Mouse (Mus musculus): ENCODE measurements around the gene 4931414P19Rik.

GRCm38 (mm10) chr14:54569451-54570392 is 36.1 kb downstream of the 4931414P19Rik start:
- TF ChIP-seq POLR2A (IDR thresholded peaks at IDR 0.05; ENCODE audit: insufficient read depth, low read depth, low read length), result no peak
- no peak for TF ChIP-seq CTCF (IDR thresholded peaks at IDR 0.05; ENCODE audit: insufficient read depth, low read depth, low read length)

Measured in olfactory bulb, adult 2 months (tissue).